Mouse (Mus musculus) brain, embryonic 14.5 days (tissue): ENCODE results near the gene Gm26566. TPM values are rescaled to one million over a fixed set of nuclear protein-coding genes. Genes with fewer than 3 reads are reported as not detected.

ENCODE experiments used
- DNase-seq: peaks from one replicate; pipeline ENCODE4 v3.0.0-alpha.2; 2011; ENCODE audit warnings: low read depth
- CTCF ChIP-seq: fragments of 200-500 bp; IDR thresholded peaks from 2 replicates; pipeline ENCODE4 v1.5.1; 2012; ENCODE audit warnings: inconsistent platforms, mild to moderate bottlenecking, moderate library complexity, borderline replicate concordance; ENCODE audit not compliant: insufficient read depth, insufficient read length; ENCODE audit errors: extremely low read depth
- POLR2A ChIP-seq: fragments of 200-500 bp; IDR thresholded peaks from 2 replicates; pipeline ENCODE4 v1.6.1; 2012; ENCODE audit warnings: mild to moderate bottlenecking, inconsistent platforms, borderline replicate concordance; ENCODE audit not compliant: poor library complexity, insufficient read depth, insufficient read length, severe bottlenecking; ENCODE audit errors: extremely low read depth
- polyA plus RNA-seq: library from polyadenylated mRNA; depleted of rRNA; stranded (reverse); fragments of >200 nt; gene quantifications from 2 replicates; pipeline ENCODE4 v1.2.3, GENCODE M21; 2012

The Gm26566 gene
- polyA plus RNA-seq, 1 experiment, result 1.2 TPM

GRCm38 (mm10) chr4:88707128-88707826 lies 14.3 kb upstream of the Gm26566 start:
- no peak for DNase-seq
- TF ChIP-seq POLR2A (no peak), CTCF (no peak)

GRCm38 (mm10) chr4:88714281-88714680 lies 7.3 kb upstream of the Gm26566 start:
- TF ChIP-seq POLR2A (no peak), CTCF (no peak)
- DNase-seq, result no peak

DNA sequence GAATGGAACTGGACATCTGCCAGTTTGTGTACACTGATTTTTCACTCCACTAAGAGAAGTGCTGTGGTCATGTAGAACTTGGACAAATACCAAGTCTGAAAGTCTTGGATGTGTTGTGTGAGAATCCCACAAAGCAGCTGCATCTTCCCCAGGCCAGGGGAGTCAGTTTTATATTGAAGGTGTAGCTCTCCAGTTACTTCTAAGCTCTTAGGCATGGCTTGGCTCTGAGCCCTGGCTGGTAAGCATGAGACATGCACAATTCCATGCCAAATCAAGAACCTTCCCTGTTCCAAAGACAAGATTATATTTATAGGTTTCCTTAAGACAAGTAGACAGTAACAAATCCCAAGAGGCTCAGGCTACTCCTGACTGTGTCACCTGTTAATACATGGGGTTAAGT lies 6.5 kb upstream of the Gm26566 start:
- TF ChIP-seq POLR2A (no peak), CTCF (no peak)
- DNase-seq, result peak; percentile 29

DNA sequence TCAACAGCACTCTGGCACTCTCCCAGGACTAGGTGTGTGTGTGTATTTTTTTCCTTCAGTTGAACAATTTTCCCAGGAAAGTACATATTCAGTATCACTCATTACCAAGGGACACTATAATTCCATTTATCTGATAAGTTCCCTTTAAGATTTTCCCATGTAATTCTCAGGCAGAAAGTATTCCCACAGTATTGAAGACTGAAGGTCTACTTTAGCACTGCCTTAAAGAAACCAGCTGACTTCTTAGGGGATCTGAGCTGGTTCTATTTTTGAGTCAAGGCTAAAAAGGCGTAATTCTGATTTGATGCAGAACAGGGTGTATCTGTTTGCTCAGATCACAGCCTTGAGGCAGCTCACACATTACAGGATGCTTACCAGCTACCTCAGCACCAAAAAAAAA lies 2.9 kb upstream of the Gm26566 start:
- no peak for TF ChIP-seq CTCF
- TF ChIP-seq POLR2A, result no peak
- DNase-seq, result no peak

DNA sequence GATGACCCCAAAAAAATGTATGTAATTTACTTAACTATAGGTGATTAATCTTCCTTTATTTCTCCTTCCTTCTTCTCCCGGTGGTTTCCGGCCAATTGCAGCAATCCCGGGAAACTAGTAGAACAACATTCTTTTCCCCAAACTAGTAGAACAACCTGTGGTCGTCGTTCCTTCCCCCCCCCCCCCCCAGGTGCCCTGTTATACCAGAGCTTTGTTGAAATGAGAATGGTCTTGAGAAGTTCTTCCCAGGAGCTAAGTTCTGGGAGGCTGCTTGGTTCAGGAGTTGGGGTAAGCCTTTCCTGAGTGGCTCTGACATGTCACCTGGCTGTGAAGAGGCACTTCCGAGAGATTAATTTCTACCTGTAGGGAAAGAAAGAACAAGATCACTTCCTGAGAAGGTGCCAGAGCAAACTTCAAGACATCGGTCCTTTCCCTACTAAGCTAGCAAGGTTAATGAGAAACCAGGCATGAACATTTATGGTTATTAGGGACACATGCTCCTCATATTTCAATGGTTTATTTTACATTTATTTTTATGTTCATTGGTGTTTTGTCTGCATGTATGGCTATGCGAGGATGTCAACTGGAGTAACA lies 2.0 kb downstream of the Gm26566 start:
- TF ChIP-seq POLR2A, result no peak
- no peak for TF ChIP-seq CTCF
- no peak for DNase-seq

DNA sequence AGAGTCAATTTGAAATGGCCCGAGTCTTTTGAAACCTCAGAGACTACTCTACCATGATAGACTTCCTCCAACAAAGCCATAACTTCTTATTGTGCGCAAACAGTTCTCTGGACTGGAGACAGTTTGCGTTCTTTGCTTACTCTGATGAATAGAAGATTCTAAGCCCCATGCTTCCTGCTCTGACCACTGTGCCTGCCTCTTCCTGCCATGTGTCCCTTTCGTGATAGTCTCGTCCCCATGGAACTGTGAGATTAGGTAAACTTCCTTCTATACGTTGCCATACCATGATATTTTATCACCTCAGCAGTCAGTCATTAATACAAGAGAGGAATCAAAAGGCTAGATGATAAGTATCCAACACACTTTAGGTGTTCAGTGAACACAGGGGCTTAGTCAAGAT lies 5.1 kb downstream of the Gm26566 start:
- no peak for DNase-seq
- TF ChIP-seq CTCF (no peak), POLR2A (no peak)

DNA sequence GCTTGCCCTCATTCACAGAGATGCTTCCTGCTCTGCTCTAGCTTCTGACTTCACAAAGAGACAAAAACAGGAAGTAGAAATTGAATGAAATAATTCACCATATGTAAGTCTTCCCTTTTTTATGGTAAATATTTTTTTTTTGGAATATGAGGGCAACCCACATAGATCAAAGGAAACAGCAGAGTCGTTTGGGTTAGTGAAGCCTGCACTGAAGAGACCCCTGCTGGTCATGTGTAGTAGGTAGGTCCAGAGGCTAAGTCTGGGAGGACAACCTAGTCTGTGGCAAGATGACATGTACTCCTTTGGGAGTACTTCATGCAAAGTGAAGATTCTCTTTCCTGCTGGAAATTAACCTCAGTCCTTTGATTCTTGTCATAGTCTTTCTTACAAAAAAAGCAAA lies 5.7 kb downstream of the Gm26566 start:
- peak; percentile 40 for DNase-seq
- TF ChIP-seq POLR2A (no peak), CTCF (peak; percentile 49; the same call in 1 of the 2 replicates)

DNA sequence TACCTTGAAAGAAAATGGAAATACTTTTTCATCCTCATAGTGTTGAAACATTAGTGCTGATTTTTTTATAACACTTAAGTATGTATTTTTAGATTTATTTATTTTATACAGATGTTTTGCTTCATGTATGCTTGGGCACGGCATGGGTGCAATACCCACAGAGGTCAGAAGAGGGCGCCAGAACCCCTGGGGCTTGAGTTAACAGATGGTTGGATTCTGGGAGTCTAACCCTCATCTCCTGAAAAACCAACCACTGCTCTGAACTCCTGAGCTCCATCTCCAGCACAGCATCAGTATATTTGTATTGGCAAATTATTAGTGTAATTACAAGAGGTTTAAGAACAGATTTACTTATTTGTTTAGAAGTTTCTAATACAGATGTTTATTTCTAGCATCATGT lies 16.9 kb downstream of the Gm26566 start:
- DNase-seq, result peak; percentile 73
- TF ChIP-seq POLR2A (no peak), CTCF (peak; percentile 86)

DNA sequence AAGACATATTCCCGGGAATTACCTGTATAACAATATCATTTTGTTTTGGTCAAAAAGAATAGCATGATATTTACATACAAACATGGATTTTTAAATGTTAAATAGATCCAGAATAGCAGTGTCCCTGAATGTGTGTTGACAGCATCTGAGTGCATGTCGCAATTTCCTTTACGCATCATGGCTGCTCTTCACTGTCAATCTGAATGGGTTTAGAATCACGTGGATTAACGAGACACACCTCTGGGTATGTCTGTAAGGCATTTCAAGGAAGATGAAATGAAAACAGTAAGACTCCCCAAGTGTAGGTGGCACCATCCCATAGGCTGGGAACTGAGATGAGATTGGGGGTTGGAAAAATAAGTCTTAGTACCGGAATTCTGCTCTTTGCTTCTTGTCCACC lies 17.4 kb downstream of the Gm26566 start:
- DNase-seq, result no peak
- TF ChIP-seq POLR2A (no peak), CTCF (no peak)

DNA sequence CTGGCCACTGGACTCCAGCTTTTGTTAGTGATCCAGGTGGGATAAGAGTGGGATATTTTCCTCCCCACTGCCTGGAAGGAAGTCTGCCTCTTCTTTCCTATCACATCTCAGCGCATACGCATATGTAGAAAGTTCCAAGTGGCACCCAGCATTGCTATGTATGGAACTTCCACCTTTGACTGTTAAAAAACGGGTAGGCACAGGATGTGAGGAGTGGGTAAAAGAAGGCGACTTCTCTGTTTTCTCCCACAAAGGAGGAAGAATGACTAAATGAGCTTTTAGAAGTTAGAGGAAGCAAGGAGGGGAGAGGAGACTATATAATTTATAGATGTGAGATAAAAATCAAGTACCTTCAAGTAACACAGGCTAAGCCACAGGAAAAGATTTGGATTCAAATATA lies 19.8 kb downstream of the Gm26566 start:
- DNase-seq, result no peak
- no peak for TF ChIP-seq POLR2A
- TF ChIP-seq CTCF, result no peak

GRCm38 (mm10) chr4:88742771-88743371 lies 21.3 kb downstream of the Gm26566 start:
- no peak for DNase-seq
- peak; percentile 7; the same call in 1 of the 2 replicates for TF ChIP-seq CTCF
- TF ChIP-seq POLR2A, result no peak
